Mouse (Mus musculus) brain, adult 10 weeks (tissue): ENCODE data around the gene Gpr6. TPM values are rescaled to one million over a fixed set of nuclear protein-coding genes. Genes with fewer than 3 reads are reported as not detected.

Experiments
- polyA plus RNA-seq: library from polyadenylated mRNA; stranded (reverse); fragments of 350-450 nt; fragmentation: Illumina TruSeq; extraction: RNeasy Lipid Tissue Mini Kit (QIAGEN cat#74804); gene quantifications from one replicate; pipeline ENCODE4 v1.2.3, GENCODE M21; 2015; ENCODE audit warnings: low read depth, low replicate concordance

Gene Gpr6
- 17.5 TPM for polyA plus RNA-seq

GRCm38 (mm10) chr10:41072116-41072515 lies at the start of gene Gpr6:
Gene Gpr6 (minus strand): TSS chr10:41072285.

Other genes with a start within 250 kb of the Gpr6 start
- 34.7 TPM for gene Cdc40, start 189.0 kb downstream of the Gpr6 start, polyA plus RNA-seq
- gene Wasf1, start 188.8 kb downstream of the Gpr6 start, polyA plus RNA-seq, result 161 TPM
- gene Fig4, start 231.0 kb upstream of the Gpr6 start, polyA plus RNA-seq, result 24.6 TPM
- gene Ak9, start 231.7 kb upstream of the Gpr6 start, polyA plus RNA-seq, result 0.30 TPM